Mouse (Mus musculus): Measurements from ENCODE around the gene Prlhr. TPM values are rescaled to one million over a fixed set of nuclear protein-coding genes. Genes with fewer than 3 reads are reported as not detected.

Prlhr gene
- total RNA-seq, 1 experiment from 2014 or later, result not detected

DNA sequence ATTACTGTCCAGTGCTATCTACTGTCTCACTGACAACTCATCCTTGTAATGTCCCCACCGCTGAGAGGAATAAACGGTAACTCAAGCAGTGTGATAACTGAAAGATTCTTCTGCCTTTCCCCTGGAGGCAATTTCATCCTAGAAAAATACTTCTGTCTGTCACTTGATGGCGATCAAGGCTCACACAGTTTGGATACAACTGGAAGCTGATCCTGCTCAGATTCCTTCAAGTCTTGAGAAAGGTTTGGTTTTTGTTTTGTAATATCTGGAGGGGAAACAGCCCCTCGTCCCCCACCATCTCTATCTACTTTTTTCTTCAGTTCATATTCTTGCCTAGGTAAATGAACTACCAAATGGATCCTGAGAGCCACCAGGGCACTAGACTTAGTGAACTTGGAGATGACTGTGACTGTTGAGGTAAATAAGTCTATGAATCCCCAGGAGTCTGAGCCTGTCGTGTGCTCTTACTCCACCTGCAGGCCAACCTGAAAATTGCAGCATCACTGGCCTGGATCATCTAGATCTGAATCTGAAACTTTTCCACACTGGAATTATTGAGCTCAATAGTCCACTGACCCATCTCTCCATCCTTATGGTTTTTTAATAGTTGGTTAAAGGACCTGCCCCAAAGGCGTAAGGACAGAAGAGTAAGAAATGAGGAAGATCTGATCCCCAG lies 30.4 kb downstream of the Prlhr start:
- peak; percentile 62; the same call in 1 of the 2 replicates for ATAC-seq (replicated peaks; ENCODE audit: low read depth, poor library complexity, severe bottlenecking)

DNA sequence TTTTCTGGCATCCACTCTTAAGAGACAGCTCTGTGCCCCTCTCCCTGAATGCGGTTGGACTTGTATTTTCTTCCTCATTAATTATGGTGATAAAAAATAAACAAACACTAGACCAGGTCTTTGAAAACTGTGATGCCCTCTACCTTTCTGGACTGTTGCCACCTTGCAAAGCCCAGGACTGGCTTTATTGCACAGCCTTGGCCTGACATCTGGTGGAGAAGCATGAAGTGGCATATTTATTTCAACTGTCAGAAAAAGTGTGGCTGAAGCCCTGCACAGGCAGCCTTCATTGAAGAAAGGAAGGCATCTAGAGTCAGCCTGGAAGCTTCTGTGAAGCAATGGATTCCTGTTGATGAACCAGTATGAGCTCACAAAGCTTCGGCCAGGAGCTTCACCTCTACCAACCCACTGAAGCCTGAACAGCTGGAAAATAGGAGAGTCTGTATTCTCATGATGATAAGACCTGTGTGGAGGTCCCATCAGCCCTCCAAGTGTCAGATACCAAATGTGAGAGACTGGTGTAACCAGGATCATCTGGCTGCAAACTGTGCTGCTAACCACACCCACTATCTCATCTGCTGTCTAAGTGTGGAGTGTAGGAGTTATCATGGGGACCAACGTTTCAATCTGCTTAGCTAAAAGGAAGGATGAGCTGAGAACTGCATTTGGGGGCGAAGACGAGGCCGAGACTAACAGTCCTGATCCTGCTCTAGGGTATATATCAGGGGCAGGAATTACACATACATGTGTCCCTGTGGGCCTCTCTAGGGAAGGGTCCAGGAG lies 35.6 kb downstream of the Prlhr start:
- ATAC-seq (replicated peaks; ENCODE audit: low read depth, poor library complexity, severe bottlenecking), result no peak

- ATAC-seq (replicated peaks; ENCODE audit: low read depth, poor library complexity, severe bottlenecking), result peak; percentile 62; the same call in 1 of the 2 replicates
These were observed 50.5 kb downstream of the Prlhr start for GRCm38 (mm10) chr19:60417611-60418010.

Other genes starting within 250 kb of the Prlhr start
- 56.4 and 96.2 TPM in 2 replicates for gene Fam204a, start 241.6 kb downstream of the Prlhr start, total RNA-seq (2017)
- gene Cacul1, start 112.7 kb upstream of the Prlhr start, total RNA-seq (2017), result 37.3 and 42.7 TPM in 2 replicates

All from common myeloid progenitor, adult 5-6 weeks (primary cell).